Mouse (Mus musculus) embryonic fibroblast, embryonic 13.5 days (primary cell): ENCODE measurements around the gene Pcsk5.

Source experiments
- CTCF ChIP-seq: IDR thresholded peaks from 2 replicates; pipeline ENCODE4 v1.5.1; 2011; ENCODE audit warnings: mild to moderate bottlenecking, control low read depth, low read length, moderate library complexity, borderline replicate concordance; ENCODE audit not compliant: insufficient read depth
- POLR2A ChIP-seq: IDR thresholded peaks from 2 replicates; pipeline ENCODE4 v1.6.1; 2011; ENCODE audit warnings: low read depth, mild to moderate bottlenecking, control low read depth, low read length, moderate library complexity

- TF ChIP-seq CTCF (no peak), POLR2A (no peak)
Observed at GRCm38 (mm10) chr19:17553396-17554100, 283.9 kb downstream of the Pcsk5 start.
